Mouse (Mus musculus) neural tube, embryonic 11.5 days (tissue): ENCODE measurements around the gene Apbb1ip. TPM values are rescaled to one million over a fixed set of nuclear protein-coding genes. Genes with fewer than 3 reads are reported as not detected.

Experiments used
- ATAC-seq: fragments of 200-750 bp; cut with Nextera tagmentation; 2 replicates; pipeline ENCODE4 v1.8.0; 2017; ENCODE audit warnings: moderate number of reproducible peaks, mild to moderate bottlenecking, moderate TSS enrichment, moderate library complexity; ENCODE audit not compliant: insufficient read depth, low FRiP score, low TSS enrichment
- DNase-seq: peaks from one replicate; pipeline ENCODE4 v3.0.0-alpha.2; 2015; ENCODE audit warnings: low spot score
- H3K27ac ChIP-seq: fragments of 300-500 bp; sonication (generic); 2 replicates; pipeline ENCODE4 v1.5.1; 2014; ENCODE audit warnings: low read depth, mild to moderate bottlenecking, low read length
- H3K27me3 ChIP-seq: fragments of 300-500 bp; sonication (generic); 2 replicates; pipeline ENCODE4 v1.6.1; 2014; ENCODE audit warnings: mild to moderate bottlenecking, low read length, mixed read lengths; ENCODE audit not compliant: control insufficient read depth, insufficient read depth
- H3K36me3 ChIP-seq: fragments of 300-500 bp; sonication (generic); 2 replicates; pipeline ENCODE4 v1.6.1; 2014; ENCODE audit warnings: mild to moderate bottlenecking, low read length, moderate library complexity, mixed read lengths; ENCODE audit not compliant: control insufficient read depth, insufficient read depth
- H3K4me1 ChIP-seq: fragments of 300-500 bp; sonication (generic); 2 replicates; pipeline ENCODE4 v1.6.1; 2014; ENCODE audit warnings: low read length, mixed read lengths; ENCODE audit not compliant: control insufficient read depth, insufficient read depth
- H3K4me2 ChIP-seq: fragments of 300-500 bp; sonication (generic); 2 replicates; pipeline ENCODE4 v1.6.1; 2014; ENCODE audit warnings: low read depth, mild to moderate bottlenecking, moderate library complexity
- H3K4me3 ChIP-seq: fragments of 300-500 bp; sonication (generic); 2 replicates; pipeline ENCODE4 v1.5.1; 2014; ENCODE audit warnings: low read depth, low read length
- H3K9ac ChIP-seq: fragments of 300-500 bp; sonication (generic); 2 replicates; pipeline ENCODE4 v1.6.1; 2014; ENCODE audit warnings: mild to moderate bottlenecking, low read length
- H3K9me3 ChIP-seq: fragments of 300-500 bp; sonication (generic); 2 replicates; pipeline ENCODE4 v1.6.1; 2016; ENCODE audit warnings: low read length; ENCODE audit not compliant: control insufficient read depth
- WGBS: fragments of 180-500 bp; shearing (Covaris S2); extraction: QIAGEN DNeasy Blood & Tissue Kit; methylation state at CpG from one replicate; pipeline ENCODE4 v1.1.7; 2014; 5-methylcytosine and 5-hydroxymethylcytosine counted together
- polyA plus RNA-seq: library from polyadenylated mRNA; unstranded; fragments of >200 nt; fragmentation: Nextera tagmentation; extraction: Ambion mirVana; gene quantifications from 2 replicates; pipeline ENCODE4 v1.2.1, GENCODE M21; 2014

Gene Apbb1ip
- polyA plus RNA-seq, 1 experiment from 2014 or later = 0.27 TPM

DNA sequence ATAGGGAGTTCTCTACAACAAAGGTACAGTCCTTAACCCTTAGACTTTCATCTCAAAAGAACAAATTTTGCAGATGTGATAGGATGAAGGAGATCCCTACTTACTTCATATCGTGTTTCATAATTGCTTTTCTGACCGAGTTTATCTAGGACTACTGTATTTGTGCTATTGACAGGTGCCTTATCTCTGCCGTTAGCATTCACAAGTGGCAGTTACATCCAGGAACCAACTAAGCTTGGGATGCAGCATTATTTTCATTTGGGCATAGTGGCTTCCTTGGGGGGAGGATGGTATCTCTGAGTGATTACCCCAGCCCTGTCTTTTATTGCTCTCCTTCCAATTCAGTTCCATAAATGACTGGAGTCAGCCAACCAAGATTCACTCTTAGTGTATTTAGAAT lies 8.2 kb downstream of the Apbb1ip start:
- no peaks in the 10 kb centered on the region for H3K9me3 ChIP-seq
- no peak for DNase-seq
- H3K36me3 ChIP-seq = no peaks in the 10 kb centered on the region
- H3K9ac ChIP-seq = no peak overlapping the region
- H3K4me2 ChIP-seq = no peak overlapping the region
- H3K4me1 ChIP-seq = no peaks in the 10 kb centered on the region
- no peaks in the 10 kb centered on the region for H3K27me3 ChIP-seq
- no peak overlapping the region for H3K27ac ChIP-seq
- ATAC-seq = no peak
- 85% methylated on average over 3 of the region's 3 CpGs for WGBS
- no peak overlapping the region for H3K4me3 ChIP-seq

DNA sequence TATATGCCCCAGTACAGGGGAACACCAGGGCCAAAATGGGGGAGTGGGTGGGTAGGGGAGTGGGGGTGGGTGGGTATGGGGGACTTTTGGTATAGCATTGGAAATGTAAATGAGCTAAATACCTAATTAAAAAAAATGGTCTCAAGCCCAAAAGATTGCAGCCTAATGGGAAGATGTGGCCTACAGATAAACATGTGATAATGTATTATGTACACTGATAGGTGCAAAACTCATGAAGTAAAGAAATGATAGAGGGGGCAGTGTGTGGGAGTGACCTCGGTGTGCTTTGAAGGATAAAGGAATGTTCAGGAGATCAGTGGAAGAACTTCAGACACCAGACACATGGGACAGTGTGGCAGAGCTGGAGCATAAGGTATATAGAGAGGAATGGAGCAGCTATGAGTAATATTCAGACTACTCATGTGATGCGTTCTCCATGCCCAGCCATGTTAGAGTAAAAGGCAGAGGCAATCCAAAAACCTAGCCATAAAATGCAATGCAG lies 9.3 kb downstream of the Apbb1ip start:
- WGBS = 84% methylated on average over 2 of the region's 2 CpGs

DNA sequence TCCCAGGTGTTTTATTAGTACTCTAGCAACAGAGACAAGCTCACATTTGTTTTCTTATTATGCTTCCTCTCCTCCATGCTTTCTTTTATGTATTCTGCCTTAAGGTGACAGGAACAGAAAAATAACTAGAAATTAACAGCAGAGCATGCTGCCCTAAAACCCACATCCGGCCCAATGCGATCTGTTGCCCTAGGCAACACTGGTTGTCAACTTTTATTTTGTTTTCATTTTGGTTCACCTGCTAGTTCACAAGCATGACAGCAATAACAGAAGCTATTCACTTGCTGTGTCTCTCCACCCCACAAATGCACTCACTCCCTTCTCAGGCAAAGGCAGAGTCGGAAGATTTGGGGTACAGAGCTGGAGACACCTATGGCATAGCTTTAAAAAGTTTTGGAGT lies 10.3 kb downstream of the Apbb1ip start:
- H3K4me1 ChIP-seq = no peaks in the 10 kb centered on the region
- no peaks in the 10 kb centered on the region for H3K27me3 ChIP-seq
- H3K4me2 ChIP-seq = no peak overlapping the region
- no peak overlapping the region for H3K4me3 ChIP-seq
- ATAC-seq (no peak), DNase-seq (no peak)
- H3K27ac ChIP-seq = no peak overlapping the region
- no peaks in the 10 kb centered on the region for H3K36me3 ChIP-seq
- H3K9me3 ChIP-seq = no peaks in the 10 kb centered on the region
- no peak overlapping the region for H3K9ac ChIP-seq
- WGBS = 79% methylated on average over 3 of the region's 3 CpGs

More for the DNA sequence above, 9.3 kb downstream of the Apbb1ip start:
- ATAC-seq (no peak), DNase-seq (no peak)
- H3K9me3 ChIP-seq = no peaks in the 10 kb centered on the region
- H3K9ac ChIP-seq = no peak overlapping the region
- H3K27ac ChIP-seq = no peak overlapping the region
- no peaks in the 10 kb centered on the region for H3K4me1 ChIP-seq
- no peak overlapping the region for H3K4me2 ChIP-seq
- no peak overlapping the region for H3K4me3 ChIP-seq
- no peaks in the 10 kb centered on the region for H3K27me3 ChIP-seq
- no peaks in the 10 kb centered on the region for H3K36me3 ChIP-seq

DNA sequence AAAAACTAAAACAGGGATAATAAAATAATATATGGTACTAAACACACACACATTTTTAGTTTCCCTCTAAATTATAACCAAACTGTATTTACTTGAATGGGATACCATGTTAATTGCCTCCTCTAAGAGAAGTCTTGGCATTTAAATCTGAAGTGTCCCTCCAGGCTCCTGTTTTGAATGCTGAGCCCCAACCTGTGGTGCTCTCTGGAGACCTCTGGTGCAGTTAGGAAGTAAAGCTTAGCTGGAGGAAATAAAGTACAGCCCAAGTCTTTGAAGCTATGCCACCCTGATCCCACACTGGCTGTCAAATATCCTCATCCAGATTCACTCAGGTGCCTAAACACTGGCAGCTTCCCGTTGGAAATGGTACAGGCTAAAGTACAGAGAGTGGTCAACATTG lies 10.9 kb downstream of the Apbb1ip start:
- H3K36me3 ChIP-seq = no peaks in the 10 kb centered on the region
- 49% methylated on average over 1 of the region's 1 CpGs for WGBS

DNA sequence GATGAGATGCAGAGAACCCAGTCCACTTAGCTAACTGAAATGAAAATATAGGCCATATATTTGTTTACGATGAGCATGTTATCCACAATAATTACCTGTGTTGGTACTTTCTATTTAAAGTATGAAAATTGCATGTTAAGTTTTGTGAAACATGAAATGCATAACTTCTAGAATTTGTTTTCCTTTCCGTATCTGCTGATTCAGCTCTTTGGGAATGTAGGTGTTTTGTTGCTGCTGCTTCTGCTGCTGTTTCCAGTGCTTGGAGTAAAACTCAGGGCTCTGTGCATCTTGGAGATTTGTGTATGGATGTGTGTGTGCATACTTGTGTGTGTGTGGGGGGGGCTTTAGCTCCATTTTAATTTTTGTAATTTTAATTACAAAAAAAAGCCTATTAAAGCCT lies 14.8 kb downstream of the Apbb1ip start:
- H3K27ac ChIP-seq = no peak overlapping the region
- ATAC-seq = no peak
- 95% methylated on average over 2 of the region's 2 CpGs for WGBS

More for the DNA sequence above, 10.9 kb downstream of the Apbb1ip start:
- no peaks in the 10 kb centered on the region for H3K4me1 ChIP-seq
- no peak overlapping the region for H3K4me3 ChIP-seq
- H3K27ac ChIP-seq = no peak overlapping the region
- H3K9ac ChIP-seq = no peak overlapping the region
- H3K9me3 ChIP-seq = no peaks in the 10 kb centered on the region
- no peak for ATAC-seq
- no peak for DNase-seq
- H3K4me2 ChIP-seq = no peak overlapping the region
- no peaks in the 10 kb centered on the region for H3K27me3 ChIP-seq

DNA sequence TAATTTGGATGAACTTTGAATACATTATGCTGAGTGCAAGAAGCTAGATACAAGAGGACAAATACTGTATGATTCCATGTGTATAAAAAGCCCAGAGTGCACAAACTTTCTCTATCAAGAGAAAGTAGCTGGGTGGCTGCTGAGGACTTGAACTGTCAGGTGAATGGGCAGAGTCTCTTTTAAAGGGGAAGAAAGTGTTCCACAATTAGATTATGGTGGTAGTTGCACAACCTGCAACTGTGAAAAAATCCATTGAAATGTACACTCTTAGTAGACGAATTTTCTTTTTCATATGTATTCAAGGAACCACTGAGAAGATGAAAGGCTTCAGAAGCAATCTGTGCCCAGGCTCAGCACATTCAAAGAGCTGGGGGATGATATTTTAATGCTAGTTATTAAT lies 15.7 kb downstream of the Apbb1ip start:
- Histone ChIP-seq H3K9ac (no peak overlapping the region), H3K27ac (no peak overlapping the region), H3K4me2 (no peak overlapping the region), H3K36me3 (no peaks in the 10 kb centered on the region), H3K9me3 (no peaks in the 10 kb centered on the region), H3K4me1 (no peaks in the 10 kb centered on the region), H3K4me3 (no peak overlapping the region), H3K27me3 (no peaks in the 10 kb centered on the region)
- ATAC-seq = no peak
- no peak for DNase-seq
- WGBS = 68% methylated on average over 1 of the region's 1 CpGs

More for the DNA sequence above, 14.8 kb downstream of the Apbb1ip start:
- Histone ChIP-seq H3K4me2 (no peak overlapping the region), H3K4me1 (no peaks in the 10 kb centered on the region), H3K36me3 (no peaks in the 10 kb centered on the region), H3K9me3 (no peaks in the 10 kb centered on the region), H3K27me3 (no peaks in the 10 kb centered on the region), H3K9ac (no peak overlapping the region), H3K4me3 (no peak overlapping the region)
- DNase-seq = no peak

DNA sequence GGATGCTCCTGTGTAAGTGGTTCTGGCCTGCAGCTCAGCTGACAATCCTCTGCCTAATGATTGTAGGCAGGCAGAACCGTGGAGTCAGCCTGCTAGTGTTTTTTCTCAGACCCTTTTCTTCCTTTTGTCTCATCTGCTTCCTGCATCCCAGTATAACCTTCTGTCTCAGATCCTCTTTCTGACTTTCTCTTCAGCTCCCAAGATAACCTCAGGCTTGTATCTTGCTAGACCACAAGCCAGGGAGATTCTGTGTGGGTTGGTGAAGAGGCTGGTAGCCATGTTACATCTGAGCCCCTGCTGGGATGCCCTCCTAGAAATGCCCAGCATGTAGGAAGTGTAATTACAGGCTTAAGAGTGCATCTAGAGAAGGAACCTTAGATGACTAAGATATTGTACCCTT lies 16.5 kb downstream of the Apbb1ip start:
- Histone ChIP-seq H3K9me3 (no peaks in the 10 kb centered on the region), H3K27ac (no peak overlapping the region), H3K27me3 (no peaks in the 10 kb centered on the region), H3K4me1 (no peaks in the 10 kb centered on the region), H3K4me2 (no peak overlapping the region), H3K9ac (no peak overlapping the region), H3K4me3 (no peak overlapping the region), H3K36me3 (no peaks in the 10 kb centered on the region)
- ATAC-seq = no peak
- DNase-seq = no peak
- 48% methylated on average over 1 of the region's 1 CpGs for WGBS

DNA sequence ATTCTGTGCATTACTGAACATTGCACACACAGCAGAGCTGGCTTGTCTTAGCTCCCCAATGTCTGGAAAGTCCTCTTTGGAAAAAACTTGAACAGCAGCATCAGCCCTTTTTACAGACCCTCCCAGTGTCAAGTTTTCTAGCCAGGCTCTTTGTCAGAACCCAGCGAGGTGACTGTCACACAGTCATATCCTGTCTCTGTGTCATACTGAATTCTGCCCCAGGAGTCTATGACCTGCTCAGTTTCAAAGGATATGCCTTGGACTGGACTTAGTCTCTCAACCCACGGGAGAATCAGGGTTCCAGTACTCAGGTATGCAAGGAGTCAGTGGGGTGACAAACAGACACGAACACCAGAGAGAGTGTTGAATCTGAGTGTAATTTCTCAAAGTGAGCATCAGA lies 21.2 kb downstream of the Apbb1ip start:
- Histone ChIP-seq H3K9me3 (no peaks in the 10 kb centered on the region), H3K36me3 (no peaks in the 10 kb centered on the region), H3K27ac (no peak overlapping the region), H3K4me1 (no peaks in the 10 kb centered on the region), H3K4me2 (no peak overlapping the region), H3K4me3 (no peak overlapping the region), H3K27me3 (no peaks in the 10 kb centered on the region), H3K9ac (no peak overlapping the region)
- DNase-seq (no peak), ATAC-seq (no peak)
- 81% methylated on average over 3 of the region's 3 CpGs for WGBS

DNA sequence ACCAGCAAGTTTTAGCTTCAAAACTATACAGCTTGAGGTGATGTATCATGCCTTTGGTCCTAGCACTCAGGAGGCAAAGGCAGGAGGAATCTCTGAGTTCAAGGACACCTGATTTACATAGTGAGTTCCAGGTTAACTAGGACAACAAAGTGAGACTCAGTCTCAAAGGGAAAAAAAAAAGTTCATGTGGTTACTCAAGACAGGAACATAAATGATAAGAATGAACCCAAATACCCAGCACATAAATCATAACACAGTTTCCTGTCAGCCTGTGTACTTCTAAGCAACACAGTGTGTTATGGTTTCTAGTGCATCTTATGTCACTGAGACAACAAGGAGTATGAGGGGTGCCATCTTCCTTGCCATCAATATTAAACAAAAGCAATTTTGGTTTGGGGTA lies 22.6 kb downstream of the Apbb1ip start:
- no peaks in the 10 kb centered on the region for H3K4me1 ChIP-seq
- no peaks in the 10 kb centered on the region for H3K36me3 ChIP-seq
- no peak overlapping the region for H3K9ac ChIP-seq
- ATAC-seq (no peak), DNase-seq (no peak)
- H3K27me3 ChIP-seq = no peaks in the 10 kb centered on the region
- H3K4me2 ChIP-seq = no peak overlapping the region
- H3K27ac ChIP-seq = no peak overlapping the region
- H3K4me3 ChIP-seq = no peak overlapping the region
- H3K9me3 ChIP-seq = no peaks in the 10 kb centered on the region
